Mouse (Mus musculus) left cerebral cortex, adult 18-20 months (tissue): ENCODE measurements at regions not wholly inside any gene's neighbourhood (a gene's known extent, or its start where the extent isn't known, plus 50 kb on each side); places are given as distances from the start of the nearest gene placed in this dataset.
A peak's percentile ranks its signal among the peaks of the same experiment; 100 is the strongest.
"Not testable (repeated sequence)": the region's sequence is repeated elsewhere in the genome, so short reads cannot be mapped to it uniquely, and the experiment has no call there.

ENCODE experiments used
- DNase-seq, 2 experiments: peaks; one replicate each; pipeline ENCODE4 v3.0.0; 2021 to 2022; ENCODE audit warnings: low spot score in 2 of 2, mixed read lengths in 1 of 2
- microRNA-seq, 2 experiments: library from miRNA; unstranded; fragments of <30 nt; microRNA quantifications; one replicate each; pipeline ENCODE4 v1.2.0; 2021

DNA sequence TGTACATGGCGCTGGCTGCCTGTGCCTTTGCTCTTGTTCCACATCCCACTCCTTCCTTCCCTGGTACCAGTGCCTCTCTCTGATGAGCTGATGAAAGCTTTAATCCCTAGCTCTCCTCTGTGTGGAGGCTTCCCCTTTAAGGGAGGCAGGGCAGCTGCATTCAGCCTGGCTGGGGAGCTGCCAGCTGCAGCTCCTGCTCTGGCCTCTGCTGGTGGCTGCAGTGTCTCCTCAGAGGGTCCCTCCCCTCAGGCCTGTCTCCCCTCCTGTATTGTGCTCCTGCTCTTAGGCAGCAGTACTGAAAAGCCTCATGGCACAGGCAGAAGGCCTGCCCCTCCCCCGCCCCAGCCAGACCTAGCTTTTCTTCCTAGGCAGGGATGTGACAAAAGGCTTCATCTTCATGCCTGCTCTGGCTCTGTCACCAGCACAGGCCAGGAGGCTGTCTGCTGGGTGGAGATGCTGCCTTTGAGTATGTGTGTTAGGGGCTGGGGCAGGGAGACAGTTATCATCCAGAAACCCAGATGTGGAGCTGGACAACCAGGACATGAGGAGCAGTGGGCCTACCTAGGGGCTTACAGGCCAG, 97.7 kb upstream of the Zcchc13 start:
- peak in 1 of 2 experiments; percentile 45 for DNase-seq

- no peak for DNase-seq
Measured at GRCm38 (mm10) chrX:103533306-103533705, 97.1 kb upstream of the Zcchc13 start.

- DNase-seq = no peak
Measured at GRCm38 (mm10) chrX:103533831-103534230, 96.6 kb upstream of the Zcchc13 start.

- no peak for DNase-seq
Measured at GRCm38 (mm10) chrX:103546490-103547202, 83.7 kb upstream of the Zcchc13 start.

DNA sequence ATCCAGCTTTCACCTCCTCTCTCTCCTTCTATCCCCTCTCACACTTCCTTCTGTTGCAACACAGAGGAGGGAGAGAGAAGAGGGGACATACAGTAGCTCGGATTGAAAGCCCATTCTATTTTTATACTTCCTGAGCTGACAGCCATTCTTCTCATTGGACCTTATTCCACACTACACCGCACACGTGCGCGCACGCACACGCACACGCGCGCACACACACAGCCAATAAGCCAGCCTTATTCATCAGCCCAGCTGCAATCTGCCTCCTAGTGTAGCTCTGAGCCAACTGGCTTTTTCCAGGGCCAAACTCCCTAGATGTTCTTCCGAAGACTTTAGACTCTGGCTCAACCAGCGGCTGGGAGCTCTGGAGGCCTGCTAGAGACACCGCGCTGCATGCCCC, 79.1 kb upstream of the Zcchc13 start:
- DNase-seq = peak in 1 of 2 experiments; percentile 48

GRCm38 (mm10) chrX:103553196-103553595, 77.2 kb upstream of the Zcchc13 start:
- no peak for DNase-seq

DNA sequence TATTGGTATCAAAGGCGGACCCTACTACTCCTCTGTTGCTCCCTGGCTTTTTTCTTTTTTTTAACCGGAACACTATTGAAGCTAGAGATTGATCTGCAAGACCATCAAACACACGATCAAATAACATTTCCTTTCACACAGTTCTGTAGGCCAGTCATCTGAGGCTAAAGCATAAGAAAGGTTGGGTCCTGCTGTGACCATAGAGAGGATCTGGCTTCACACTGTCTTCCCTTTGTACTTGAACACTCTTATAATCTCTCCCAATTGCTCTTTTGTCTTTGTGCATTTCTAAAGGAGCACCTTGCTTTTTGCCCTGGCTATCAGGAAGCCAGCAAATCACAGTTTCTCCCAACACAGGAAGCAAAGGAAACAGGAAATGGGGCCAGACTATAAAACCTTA, 76.8 kb upstream of the Zcchc13 start:
- no peak for DNase-seq

DNA sequence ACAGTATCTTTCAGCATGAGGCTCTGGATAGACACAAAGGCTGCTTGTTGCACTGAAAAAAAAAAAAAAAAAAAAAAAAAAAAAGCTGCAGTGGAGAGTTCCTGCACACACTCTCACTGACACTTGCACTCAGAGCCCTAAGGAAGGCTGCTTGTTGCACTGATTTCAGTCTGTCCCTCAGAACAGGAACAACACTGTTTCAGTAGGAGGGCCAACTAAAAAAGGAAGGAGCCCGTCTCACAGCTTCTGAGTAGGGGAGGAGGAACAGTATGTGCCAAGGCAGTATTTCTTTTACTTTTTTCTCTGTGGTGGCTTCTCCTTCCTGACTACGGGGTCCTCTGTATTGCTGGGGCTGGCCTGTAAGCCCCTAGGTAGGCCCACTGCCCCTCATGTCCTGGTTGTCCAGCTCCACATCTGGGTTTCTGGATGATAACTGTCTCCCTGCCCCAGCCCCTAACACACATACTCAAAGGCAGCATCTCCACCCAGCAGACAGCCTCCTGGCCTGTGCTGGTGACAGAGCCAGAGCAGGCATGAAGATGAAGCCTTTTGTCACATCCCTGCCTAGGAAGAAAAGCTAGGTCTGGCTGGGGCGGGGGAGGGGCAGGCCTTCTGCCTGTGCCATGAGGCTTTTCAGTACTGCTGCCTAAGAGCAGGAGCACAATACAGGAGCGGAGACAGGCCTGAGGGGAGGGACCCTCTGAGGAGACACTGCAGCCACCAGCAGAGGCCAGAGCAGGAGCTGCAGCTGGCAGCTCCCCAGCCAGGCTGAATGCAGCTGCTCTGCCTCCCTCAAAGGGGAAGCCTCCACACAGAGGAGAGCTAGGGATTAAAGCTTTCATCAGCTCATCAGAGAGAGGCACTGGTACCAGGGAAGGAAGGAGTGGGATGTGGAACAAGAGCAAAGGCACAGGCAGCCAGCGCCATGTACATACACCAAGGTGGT, 75.1 kb upstream of the Zcchc13 start:
- DNase-seq = not testable (repeated sequence)

- no peak for DNase-seq
Measured at GRCm38 (mm10) chrX:103556046-103556445, 74.3 kb upstream of the Zcchc13 start.

DNA sequence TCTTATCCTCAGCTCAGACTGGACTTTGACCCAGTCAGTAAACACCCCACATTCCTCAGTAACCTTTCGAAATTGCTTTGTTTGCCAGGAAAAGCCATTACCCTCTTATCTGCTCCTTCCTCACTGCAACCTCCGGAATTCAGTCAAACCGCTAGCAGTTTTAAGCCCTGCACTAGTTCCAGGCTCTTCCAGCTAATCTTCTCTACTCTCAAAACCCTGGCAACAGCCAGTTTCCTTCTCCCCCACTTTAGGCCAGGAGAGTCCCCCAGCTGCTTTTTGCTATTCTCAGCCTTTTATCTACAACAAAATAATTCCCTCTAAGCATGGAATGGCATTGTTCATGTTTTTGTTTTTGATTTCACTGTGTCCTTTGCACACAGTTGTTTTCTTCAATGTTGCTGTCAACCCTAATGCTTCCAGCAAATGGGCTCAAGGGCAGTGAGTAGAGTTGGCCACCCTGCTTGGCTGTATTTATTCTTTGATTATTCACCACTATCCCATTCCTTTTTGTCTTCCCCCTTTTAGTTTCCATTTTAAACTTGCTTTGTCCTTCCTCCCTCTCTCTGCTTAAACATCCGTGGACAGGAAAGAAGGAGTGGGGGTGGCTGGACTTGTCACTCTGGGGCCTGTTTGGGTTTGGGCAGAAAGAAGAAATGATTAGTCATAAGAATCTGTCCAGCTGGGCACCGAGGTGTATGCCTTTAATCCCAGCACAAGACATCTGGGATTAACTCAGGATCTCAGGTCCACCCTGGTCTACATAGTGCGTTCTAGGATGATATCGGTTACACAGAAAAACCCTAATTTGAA, 73.5 kb upstream of the Zcchc13 start:
- DNase-seq = no peak

- DNase-seq = no peak
Measured at GRCm38 (mm10) chrX:103557496-103557895, 72.9 kb upstream of the Zcchc13 start.

- DNase-seq = peak; percentile 72 to 95
Measured at GRCm38 (mm10) chrX:103563531-103564246, 66.7 kb upstream of the Zcchc13 start.

- no peak for DNase-seq
Measured at GRCm38 (mm10) chrX:103573344-103573743, 57.0 kb upstream of the Zcchc13 start.

GRCm38 (mm10) chrX:103579484-103579883, 50.9 kb upstream of the Zcchc13 start:
- no peak for DNase-seq

Small RNAs in the stretch of these regions (microRNA-seq; reads per million reads assigned to microRNA genes)
- 0 reads per million in 2 experiments for gene Mir374b
- 0 reads per million in 2 experiments for gene Mir374c
- 212 to 289 reads per million in 2 experiments for gene Mir421
